Mouse (Mus musculus) frontal cortex, postnatal 36 days (tissue): ENCODE data around the gene Defa17.
"Not testable (repeated sequence)": the region's sequence is repeated elsewhere in the genome, so short reads cannot be mapped to it uniquely, and the experiment has no call there.

ENCODE experiments used
- DNase-seq, 2 experiments: peaks; one replicate each; pipeline ENCODE4 v3.0.0; 2022; ENCODE audit warnings: low spot score in 2 of 2

Gene Defa17

DNA sequence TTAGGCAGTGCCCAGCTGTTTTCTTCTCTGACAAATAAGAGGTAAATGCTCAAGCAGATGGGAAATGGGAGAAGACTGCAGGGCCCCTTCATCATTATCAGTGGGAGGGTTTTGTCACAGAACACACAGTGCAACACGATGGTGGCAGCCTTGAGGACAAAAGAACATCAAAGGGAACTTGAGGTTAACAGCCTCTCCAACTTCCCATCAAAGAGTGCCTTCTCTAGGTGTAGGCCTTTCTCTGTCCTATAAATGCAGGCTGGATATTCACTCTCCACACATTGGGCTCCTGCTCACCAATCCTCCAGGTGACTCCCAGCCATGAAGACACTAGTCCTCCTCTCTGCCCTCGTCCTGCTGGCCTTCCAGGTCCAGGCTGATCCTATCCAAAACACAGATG, at the start of gene Defa17:
TSS of gene Defa17 (plus strand) at position 301 of the 400 bp plus-strand sequence.
- not testable (repeated sequence) for DNase-seq

DNA sequence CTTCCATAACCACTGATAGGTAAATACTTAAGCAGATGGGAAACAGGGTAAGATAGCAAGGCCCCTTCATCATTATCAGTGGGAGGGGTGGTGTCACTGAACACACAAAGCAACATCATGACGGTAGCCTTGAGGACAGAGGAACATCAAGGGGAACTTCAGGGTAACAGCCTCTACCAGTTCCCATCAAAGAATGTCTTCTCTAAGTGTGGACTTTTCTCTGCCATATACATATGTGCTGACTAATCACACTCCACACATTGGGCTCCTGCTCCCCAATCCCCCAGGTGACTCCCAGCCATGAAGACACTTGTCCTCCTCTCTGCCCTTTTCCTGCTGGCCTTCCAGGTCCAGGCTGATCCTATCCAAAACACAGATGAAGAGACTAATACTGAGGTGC, 37.7 kb upstream of the Defa17 start, which contains the start of gene Defa26:
TSS of gene Defa26 (plus strand) at position 301 of the 400 bp plus-strand sequence.
- not testable (repeated sequence) for DNase-seq

DNA sequence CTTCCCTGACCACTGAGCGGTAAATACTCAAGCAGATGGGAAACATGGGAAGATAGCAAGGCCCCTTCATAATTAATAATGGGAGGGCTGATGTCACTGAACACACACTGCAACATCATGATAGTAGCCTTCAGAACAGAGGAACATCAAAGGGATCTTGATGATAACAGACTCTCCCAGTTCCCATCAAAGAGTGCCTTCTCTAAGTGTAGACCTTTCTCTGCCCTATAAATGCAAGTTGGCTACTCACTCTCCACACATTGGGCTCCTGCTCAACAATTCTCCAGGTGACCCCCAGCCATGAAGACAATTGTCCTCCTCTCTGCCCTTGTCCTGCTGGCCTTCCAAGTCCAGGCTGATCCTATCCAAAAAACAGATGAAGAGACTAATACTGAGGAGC, 9.9 kb downstream of the Defa17 start, which contains the start of gene Defa34:
TSS of gene Defa34 (plus strand) at position 301 of the 400 bp plus-strand sequence.
- DNase-seq = not testable (repeated sequence)

DNA sequence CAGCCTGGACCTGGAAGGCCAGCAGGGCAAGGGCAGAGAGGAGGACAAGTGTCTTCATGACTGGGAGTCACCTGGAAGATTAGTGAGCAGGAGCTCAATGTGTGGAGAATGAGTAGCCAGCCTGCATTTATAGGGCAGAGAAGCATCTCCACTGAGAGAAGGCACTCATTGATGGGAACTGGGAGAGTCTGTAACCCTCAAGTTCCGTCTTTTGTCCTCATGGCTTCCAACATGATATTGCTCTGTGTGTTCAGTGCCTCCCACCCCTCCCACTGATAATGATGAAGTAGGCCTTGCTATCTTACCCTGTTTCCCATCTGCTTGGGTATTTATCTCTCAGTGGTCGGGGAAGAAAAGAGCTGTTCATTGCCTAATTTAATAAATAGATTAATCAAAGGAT, 48.0 kb downstream of the Defa17 start, which contains the start of gene AY761184:
TSS of gene AY761184 (minus strand) at position 101 of the 400 bp plus-strand sequence.
- DNase-seq = not testable (repeated sequence)
